Mouse (Mus musculus) lung, embryonic 16.5 days (tissue): Measurements from ENCODE around the gene Adgrb2. TPM values are rescaled to one million over a fixed set of nuclear protein-coding genes. Genes with fewer than 3 reads are reported as not detected.

Experiments used
- ATAC-seq: fragments of 200-750 bp; cut with Nextera tagmentation; 2 replicates; pipeline ENCODE4 v1.8.0; 2017; ENCODE audit warnings: low read depth, mild to moderate bottlenecking, moderate library complexity
- H3K27ac ChIP-seq: fragments of 300-500 bp; sonication (generic); 2 replicates; pipeline ENCODE4 v1.5.1; 2014; ENCODE audit warnings: mild to moderate bottlenecking, control low read depth, low read length
- H3K27me3 ChIP-seq: fragments of 300-500 bp; sonication (generic); 2 replicates; pipeline ENCODE4 v1.6.1; 2014; ENCODE audit warnings: low read depth, low read length, mixed read lengths; ENCODE audit not compliant: control insufficient read depth, insufficient read depth
- H3K36me3 ChIP-seq: fragments of 300-500 bp; sonication (generic); 2 replicates; pipeline ENCODE4 v1.6.1; 2014; ENCODE audit warnings: low read length; ENCODE audit not compliant: control insufficient read depth, insufficient read depth
- H3K4me1 ChIP-seq: fragments of 300-500 bp; sonication (generic); replicated peaks from 2 replicates; pipeline ENCODE4 v1.6.1; 2014; ENCODE audit warnings: low read length, mixed read lengths; ENCODE audit not compliant: control insufficient read depth, insufficient read depth
- H3K4me2 ChIP-seq: fragments of 300-500 bp; sonication (generic); 2 replicates; pipeline ENCODE4 v1.6.1; 2014; ENCODE audit warnings: low read depth, low read length, control low read depth
- H3K4me3 ChIP-seq: fragments of 300-500 bp; sonication (generic); 2 replicates; pipeline ENCODE4 v1.5.1; 2014; ENCODE audit warnings: mild to moderate bottlenecking, low read length, control low read depth
- H3K9ac ChIP-seq: fragments of 300-500 bp; sonication (generic); 2 replicates; pipeline ENCODE4 v1.6.1; 2014; ENCODE audit warnings: low read length, control low read depth
- H3K9me3 ChIP-seq: fragments of 300-500 bp; sonication (generic); 2 replicates; pipeline ENCODE4 v1.6.1; 2016; ENCODE audit warnings: low read length; ENCODE audit not compliant: control insufficient read depth
- WGBS: fragments of 180-500 bp; shearing (Covaris S2); extraction: QIAGEN DNeasy Blood & Tissue Kit; methylation state at CpG from one replicate; pipeline ENCODE4 v1.1.7; 2014; 5-methylcytosine and 5-hydroxymethylcytosine counted together
- polyA plus RNA-seq: library from polyadenylated mRNA; unstranded; fragments of >200 nt; fragmentation: Nextera tagmentation; extraction: Ambion mirVana; gene quantifications from 2 replicates; pipeline ENCODE4 v1.2.1, GENCODE M21; 2015

Adgrb2 gene
- polyA plus RNA-seq, 1 experiment from 2014 or later = 0.40 TPM

DNA sequence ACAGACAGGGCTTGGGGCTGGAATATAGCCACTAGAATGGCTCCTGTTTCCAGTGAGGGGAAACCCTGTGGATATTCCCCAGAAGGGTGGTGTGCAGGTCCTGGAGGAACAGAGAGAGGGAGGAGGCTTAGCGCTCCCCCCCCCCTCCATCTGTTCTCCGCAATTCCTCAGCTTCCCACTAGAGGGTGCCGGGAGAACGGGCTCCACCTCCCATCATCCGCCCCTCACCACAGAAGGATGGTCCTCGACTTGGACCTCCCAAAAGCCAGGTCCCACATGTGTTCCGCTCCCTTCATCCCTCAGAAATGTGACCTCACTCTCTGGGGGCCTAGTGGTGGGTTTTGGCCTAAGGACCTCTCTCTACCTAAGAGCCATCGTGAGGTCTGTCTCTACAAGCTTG is 51.4 kb downstream of the Adgrb2 start:
- Histone ChIP-seq H3K9ac (no peak overlapping the region), H3K4me2 (peak overlapping the region; percentile 48; the same call in 1 of the 2 replicates), H3K36me3 (no peaks in the 10 kb centered on the region), H3K4me1 (peaks cover 13% of the 10 kb centered on the region), H3K9me3 (no peaks in the 10 kb centered on the region), H3K4me3 (no peak overlapping the region), H3K27me3 (peaks cover 10% of the 10 kb centered on the region), H3K27ac (peak overlapping the region; percentile 86)
- peak; percentile 49 for ATAC-seq
- 4% methylated on average over 8 of the region's 8 CpGs for WGBS

DNA sequence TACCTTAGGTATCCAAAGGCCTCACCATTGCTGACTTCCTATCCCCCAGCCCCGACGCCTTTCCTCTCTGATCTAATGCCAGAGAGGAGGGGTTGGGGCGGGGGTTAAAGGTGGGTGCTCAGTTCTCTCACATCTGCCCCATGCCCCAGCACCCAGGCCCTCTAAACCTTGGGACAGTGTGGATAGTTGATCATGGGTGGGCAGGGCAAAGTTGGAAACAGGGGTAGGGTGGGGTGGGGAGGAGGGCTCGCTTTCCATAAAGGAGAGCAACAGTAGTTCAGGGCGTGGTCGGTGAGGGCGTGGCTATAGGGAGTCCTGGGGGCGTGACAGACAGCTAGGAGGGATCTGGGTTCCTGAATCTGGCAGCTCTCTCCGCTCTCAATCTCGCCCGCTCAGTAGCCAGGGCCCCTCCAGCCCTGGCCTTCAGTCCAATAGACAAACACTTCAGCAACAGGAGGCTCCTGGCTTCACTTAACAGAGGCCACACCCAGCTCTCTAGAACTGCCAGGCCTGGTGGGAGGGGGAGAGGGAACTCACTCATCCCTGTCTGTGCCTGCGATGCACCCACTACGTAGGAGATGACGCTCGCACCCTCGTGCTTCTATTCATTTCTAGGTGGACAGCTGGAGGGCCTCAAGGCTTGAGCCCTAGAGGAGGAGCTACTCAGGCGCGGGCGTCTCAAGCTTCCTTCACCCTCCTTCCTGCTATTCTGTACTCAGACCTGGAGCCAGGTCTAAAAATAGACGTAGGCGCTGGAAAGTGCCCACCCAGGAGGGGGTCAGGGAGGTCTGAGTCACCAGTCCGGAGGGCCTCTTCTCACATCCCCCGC is 52.1 kb downstream of the Adgrb2 start:
- no peaks in the 10 kb centered on the region for H3K9me3 ChIP-seq
- peak; percentile 88 for ATAC-seq
- peak overlapping the region; percentile 5 for H3K4me3 ChIP-seq
- WGBS = 3% methylated on average over 23 of the region's 23 CpGs
- H3K9ac ChIP-seq = peak overlapping the region; percentile 10
- peaks cover 13% of the 10 kb centered on the region for H3K4me1 ChIP-seq
- H3K27me3 ChIP-seq = peaks cover 10% of the 10 kb centered on the region
- no peaks in the 10 kb centered on the region for H3K36me3 ChIP-seq
- peak overlapping the region; percentile 86 for H3K27ac ChIP-seq
- H3K4me2 ChIP-seq = peak overlapping the region; percentile 48

DNA sequence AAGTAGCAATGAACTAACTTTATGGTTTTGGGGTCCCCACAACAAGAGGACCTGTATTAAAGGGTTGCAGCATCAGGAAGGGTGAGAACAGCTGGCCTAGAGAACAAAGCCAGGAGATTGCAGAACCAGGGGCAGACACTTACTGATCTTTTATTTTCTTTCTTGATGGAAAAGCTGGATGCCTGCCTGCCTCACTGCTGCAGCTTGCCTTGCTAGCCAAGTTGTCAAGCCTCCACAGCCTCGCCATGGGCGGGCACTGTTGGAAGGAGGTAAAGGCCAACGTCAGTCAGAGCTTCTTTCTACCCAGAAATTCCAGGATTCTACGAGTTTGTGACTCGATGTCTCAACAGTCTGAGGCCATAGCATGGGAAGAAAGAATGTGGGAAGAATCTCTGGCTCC is 54.7 kb downstream of the Adgrb2 start:
- Histone ChIP-seq H3K27ac (no peak overlapping the region), H3K9ac (no peak overlapping the region), H3K4me3 (no peak overlapping the region), H3K27me3 (peaks cover 8% of the 10 kb centered on the region), H3K36me3 (no peaks in the 10 kb centered on the region), H3K9me3 (no peaks in the 10 kb centered on the region), H3K4me2 (no peak overlapping the region), H3K4me1 (peaks cover 13% of the 10 kb centered on the region)
- ATAC-seq = no peak
- WGBS = 31% methylated on average over 5 of the region's 5 CpGs

DNA sequence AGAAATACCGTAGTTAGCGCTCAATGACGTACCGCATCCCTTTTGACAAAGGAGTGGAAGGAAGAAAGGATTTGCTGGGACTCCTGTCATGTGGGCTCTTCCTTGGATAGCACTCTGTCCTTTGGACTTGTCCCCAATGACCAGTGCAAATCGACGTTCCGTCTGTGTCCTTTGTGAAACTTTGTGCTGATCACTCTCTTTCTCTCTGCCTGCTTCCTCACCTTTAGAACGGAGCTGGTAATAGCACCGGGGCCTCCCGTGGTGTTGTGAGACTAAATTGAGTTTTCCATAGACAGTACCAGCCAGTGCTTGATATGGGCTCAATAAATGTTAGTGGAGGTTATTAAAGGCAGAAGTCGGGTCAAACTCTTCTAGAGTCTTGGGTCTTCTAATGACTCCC is 56.4 kb downstream of the Adgrb2 start:
- WGBS = 88% methylated on average over 11 of the region's 11 CpGs
- H3K9me3 ChIP-seq = no peaks in the 10 kb centered on the region
- no peaks in the 10 kb centered on the region for H3K36me3 ChIP-seq
- H3K4me1 ChIP-seq = peaks cover 23% of the 10 kb centered on the region
- no peak overlapping the region for H3K4me3 ChIP-seq
- no peak for ATAC-seq
- H3K27ac ChIP-seq = no peak overlapping the region
- H3K9ac ChIP-seq = no peak overlapping the region
- H3K4me2 ChIP-seq = no peak overlapping the region
- no peaks in the 10 kb centered on the region for H3K27me3 ChIP-seq

DNA sequence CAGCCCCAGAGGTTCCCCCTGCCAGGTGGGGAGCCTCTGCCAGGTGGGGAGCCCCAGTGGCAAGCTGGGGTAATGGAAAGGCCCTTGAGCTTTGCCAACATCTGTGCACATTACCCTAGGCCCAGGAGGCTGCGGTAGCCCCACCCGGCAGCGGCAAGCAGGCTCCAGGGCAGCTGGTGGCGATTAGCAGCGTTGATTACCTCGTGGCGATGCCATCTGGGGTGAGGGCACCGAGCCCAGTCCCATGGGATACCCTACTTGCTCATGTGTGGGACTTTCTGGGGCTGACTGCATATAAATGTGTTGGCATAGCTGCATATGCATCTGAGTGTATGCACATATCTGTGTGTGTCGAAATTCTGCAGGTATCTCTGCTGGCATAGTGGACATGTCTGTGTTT is 59.5 kb downstream of the Adgrb2 start:
- Histone ChIP-seq H3K27ac (no peak overlapping the region), H3K27me3 (no peaks in the 10 kb centered on the region), H3K9me3 (no peaks in the 10 kb centered on the region), H3K4me1 (peaks cover 28% of the 10 kb centered on the region), H3K9ac (no peak overlapping the region), H3K4me2 (no peak overlapping the region), H3K4me3 (no peak overlapping the region), H3K36me3 (no peaks in the 10 kb centered on the region)
- ATAC-seq = no peak
- WGBS = 83% methylated on average over 9 of the region's 9 CpGs

DNA sequence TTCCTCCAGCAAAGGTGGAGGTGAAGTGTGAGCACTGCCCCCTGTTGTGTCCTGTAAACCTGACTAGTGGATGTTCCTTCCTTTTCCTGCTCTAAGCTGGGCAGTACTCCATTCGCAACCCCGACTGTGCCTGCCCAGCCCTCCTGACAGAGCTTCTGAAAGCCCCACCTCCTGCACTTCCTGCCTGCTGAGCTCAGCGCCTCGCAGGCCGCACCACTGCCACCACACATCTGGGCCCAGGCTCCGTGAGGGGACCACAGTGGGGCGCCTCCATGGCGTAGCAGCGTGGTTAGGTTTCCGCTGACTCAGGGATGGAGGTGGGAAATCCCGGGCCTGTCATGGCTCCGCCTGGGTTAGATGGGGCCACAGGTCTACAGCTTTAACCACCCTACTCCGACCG is 60.9 kb downstream of the Adgrb2 start:
- H3K4me1 ChIP-seq = peaks cover 41% of the 10 kb centered on the region
- H3K9me3 ChIP-seq = no peaks in the 10 kb centered on the region
- H3K36me3 ChIP-seq = no peaks in the 10 kb centered on the region
- H3K4me3 ChIP-seq = no peak overlapping the region; the same call in 1 of the 2 replicates
- WGBS = 22% methylated on average over 14 of the region's 14 CpGs
- H3K27ac ChIP-seq = peak overlapping the region; percentile 84
- ATAC-seq = peak; percentile 32
- peak overlapping the region; percentile 58 for H3K9ac ChIP-seq
- peak overlapping the region; percentile 42 for H3K4me2 ChIP-seq
- no peaks in the 10 kb centered on the region for H3K27me3 ChIP-seq

DNA sequence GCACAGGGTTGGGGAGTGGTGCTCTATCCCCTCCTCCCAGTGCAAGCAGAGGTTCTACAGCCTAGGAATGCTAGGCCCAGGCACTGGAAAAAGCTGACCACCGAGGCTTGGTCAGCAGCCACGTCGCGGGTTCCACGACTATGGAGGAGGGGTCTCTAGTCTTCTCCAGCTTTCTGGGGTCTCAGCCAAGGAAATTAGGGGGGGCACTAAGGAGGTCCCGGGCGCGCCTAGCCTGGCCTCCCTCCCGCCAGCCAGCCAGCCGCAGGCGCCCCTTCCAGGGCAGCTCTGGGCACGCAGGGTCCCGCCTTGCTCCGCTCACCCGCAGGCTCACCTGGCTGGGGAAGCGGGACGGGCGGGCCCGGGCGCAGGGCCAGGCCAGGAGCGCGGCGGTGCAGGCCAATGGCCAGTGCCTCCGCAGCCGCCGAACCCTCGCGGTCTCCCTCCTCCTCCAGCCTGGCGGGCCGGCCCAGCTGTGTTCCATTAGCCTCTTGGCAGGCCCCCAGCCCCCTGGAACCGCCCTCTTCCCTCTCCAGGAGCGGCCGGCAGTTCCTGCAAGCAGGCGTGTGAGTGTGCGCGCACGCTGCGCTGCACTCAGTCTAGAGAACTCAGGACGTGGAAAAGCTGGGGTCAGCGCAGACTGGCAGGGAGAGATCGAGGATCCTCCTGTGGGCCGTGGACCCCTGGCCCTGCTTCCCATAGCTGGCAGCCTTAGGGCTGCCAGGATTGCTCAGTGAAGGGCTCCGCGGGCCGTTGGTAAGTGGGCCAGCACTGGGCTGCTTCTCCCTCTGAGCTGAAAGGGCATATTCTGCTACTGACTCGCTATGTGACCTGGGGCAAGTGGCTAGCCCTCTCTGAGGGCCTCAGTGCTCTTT is 62.9 kb downstream of the Adgrb2 start, which contains the start of gene Col16a1:
Gene Col16a1, plus strand, starts transcription at position 510 of the 872 bp plus-strand sequence.
- peak within 1 kb of the TSS; percentile 95 for H3K27ac ChIP-seq
- H3K4me3 ChIP-seq = peak within 1 kb of the TSS; percentile 59
- H3K27me3 ChIP-seq = no peaks in the 10 kb centered on the region
- H3K4me1 ChIP-seq = peaks cover 45% of the 10 kb centered on the region
- H3K36me3 ChIP-seq = no peaks in the 10 kb centered on the region
- WGBS = under 1% methylated on average over 44 of the region's 46 CpGs
- H3K4me2 ChIP-seq = peak within 1 kb of the TSS; percentile 92
- peak; percentile 94 for ATAC-seq
- H3K9ac ChIP-seq = peak within 1 kb of the TSS; percentile 74
- no peaks in the 10 kb centered on the region for H3K9me3 ChIP-seq

DNA sequence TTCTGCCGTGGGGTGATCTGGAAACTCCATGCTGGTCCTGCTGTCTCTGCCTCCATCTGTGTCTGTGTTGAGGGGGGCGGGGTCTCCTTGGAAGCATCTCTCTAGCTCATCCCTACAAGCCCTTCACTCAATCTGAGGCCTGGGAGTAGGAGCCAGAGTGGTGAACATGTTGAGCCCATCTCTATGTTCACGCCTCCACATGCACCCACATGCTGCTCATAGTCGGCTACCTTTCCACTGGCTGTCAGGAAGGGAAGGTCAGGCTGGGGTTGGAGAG is 63.5 kb downstream of the Adgrb2 start:
- Histone ChIP-seq H3K4me2 (peak overlapping the region; percentile 92), H3K4me3 (peak overlapping the region; percentile 59), H3K9me3 (no peaks in the 10 kb centered on the region), H3K4me1 (peaks cover 45% of the 10 kb centered on the region), H3K27ac (peak overlapping the region; percentile 95), H3K27me3 (no peaks in the 10 kb centered on the region), H3K9ac (peak overlapping the region; percentile 74), H3K36me3 (no peaks in the 10 kb centered on the region)
- 27% methylated on average over 4 of the region's 4 CpGs for WGBS
- ATAC-seq = peak; percentile 2; the same call in 1 of the 2 replicates
